Mouse (Mus musculus): ENCODE results near the gene Ubald2.
"Not testable (repeated sequence)": the region's sequence is repeated elsewhere in the genome, so short reads cannot be mapped to it uniquely, and the experiment has no call there.

The Ubald2 gene

GRCm38 (mm10) chr11:116463833-116464232 is 29.9 kb downstream of the Ubald2 start:
- DNase-seq (ENCODE audit: low spot score) = peak; percentile 86

- DNase-seq (ENCODE audit: low spot score) = no peak
Measured at GRCm38 (mm10) chr11:116466141-116466540, 32.2 kb downstream of the Ubald2 start, which contains the start of gene Qrich2. Gene Qrich2 (minus strand): TSS chr11:116466241.

DNA sequence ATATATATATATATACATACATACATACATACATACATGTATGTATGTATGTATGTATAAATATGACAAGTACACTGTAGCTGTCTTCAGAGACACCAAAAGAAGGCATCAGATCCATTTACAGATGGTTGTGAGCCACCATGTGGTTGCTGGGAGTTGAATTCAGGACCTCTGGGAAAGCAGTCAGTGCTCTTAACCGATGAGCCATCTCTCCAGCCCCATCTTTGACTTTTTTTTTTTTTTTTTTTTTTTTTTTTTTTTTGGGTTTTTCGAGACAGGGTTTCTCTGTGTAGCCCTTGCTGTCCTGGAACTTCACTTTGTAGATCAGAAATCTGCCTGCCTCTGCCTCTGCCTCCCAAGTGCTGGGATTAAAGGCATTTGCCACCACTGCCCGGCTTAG is 34.4 kb downstream of the Ubald2 start:
- not testable (repeated sequence) for DNase-seq (ENCODE audit: low spot score)

GRCm38 (mm10) chr11:116470249-116470648 is 36.4 kb downstream of the Ubald2 start:
- DNase-seq (ENCODE audit: low spot score) = no peak

DNA sequence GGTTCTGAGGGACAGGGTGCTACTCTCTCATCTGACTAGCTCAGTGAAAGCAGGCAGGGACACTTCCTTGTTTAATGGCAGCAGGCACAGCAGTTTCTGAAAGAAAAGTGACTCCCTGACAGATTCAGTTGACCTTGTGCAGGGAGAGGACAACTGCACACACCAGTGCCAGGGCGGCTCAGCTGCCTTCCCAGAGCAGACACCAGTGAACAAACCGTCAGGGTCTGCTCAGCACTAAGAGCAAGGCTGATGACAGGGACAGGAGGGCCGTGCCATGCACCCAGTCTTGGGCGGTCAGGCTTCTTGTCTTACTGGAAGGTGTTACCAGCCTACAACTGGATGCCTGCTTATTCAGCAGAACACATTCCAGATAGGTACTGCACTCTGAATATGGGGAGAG is 37.0 kb downstream of the Ubald2 start:
- no peak for DNase-seq (ENCODE audit: low spot score)

- no peak for DNase-seq (ENCODE audit: low spot score)
Measured at GRCm38 (mm10) chr11:116472275-116472674, 38.4 kb downstream of the Ubald2 start.

DNA sequence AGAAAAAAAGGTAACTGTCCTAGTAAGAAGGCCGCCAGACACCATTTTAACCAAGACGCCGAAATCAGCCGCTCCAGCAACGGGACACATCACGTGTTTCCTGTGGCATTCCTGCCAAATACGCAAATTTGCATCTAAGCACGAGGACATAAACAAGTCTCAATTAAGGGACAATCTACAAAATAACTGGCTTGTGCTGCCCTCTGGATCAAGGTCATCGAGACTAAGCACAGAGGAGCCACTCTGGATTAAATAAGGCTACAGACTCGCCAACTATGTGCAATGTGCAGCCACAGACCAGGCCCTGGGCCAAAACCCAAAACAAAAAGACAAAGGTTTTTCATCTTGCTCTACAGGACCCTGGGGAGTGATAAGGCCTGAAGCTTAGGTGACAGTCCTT is 42.1 kb downstream of the Ubald2 start:
- DNase-seq (ENCODE audit: low spot score) = no peak

DNA sequence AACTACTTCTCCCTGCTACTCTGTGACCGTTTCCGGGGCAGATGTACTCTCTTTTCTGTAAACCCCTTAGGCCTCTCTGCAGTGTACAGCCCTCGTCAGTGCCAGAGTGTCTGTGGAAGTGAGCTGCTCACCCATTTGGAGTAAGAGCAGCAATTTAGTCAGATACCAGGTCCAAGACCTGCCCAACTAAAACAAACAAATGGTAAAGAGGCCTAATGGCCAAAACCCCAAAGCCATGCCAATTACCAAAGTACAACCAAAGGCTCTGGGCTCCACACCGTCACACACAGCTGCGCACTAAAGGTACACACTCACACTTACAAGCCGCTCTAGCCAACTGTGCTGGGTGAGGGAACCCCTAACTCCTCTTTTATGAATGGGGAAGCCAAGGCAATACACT is 42.8 kb downstream of the Ubald2 start:
- no peak for DNase-seq (ENCODE audit: low spot score)

DNA sequence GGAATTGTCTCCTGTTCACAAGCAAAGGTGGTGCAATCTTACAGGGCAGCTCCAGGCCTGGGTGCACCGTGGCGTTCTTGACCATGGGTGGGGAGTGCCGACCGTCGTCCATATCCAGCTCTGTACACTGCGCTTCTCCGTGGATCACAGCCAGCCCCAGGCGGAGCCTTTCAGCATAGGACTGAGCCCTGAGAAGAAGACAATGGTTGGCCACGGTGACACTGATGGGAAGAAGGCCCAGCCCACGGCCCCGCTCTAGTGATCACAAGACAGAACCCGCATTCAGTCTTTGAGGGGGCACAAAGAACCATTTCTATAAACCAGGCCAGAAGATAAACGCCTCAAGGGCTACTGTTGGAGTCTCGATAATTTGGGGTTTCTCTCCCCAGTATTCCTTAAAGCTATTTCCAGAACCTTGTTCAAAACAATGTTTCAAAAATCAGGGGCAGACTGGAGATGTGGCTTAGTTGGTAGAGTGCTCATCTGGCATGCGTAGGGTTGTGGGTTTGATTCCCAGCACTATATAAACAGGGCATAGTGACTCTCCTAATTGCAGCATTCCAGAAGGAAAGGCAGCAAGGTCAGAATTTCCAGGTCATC is 43.4 kb downstream of the Ubald2 start:
- no peak for DNase-seq (ENCODE audit: low spot score)

DNA sequence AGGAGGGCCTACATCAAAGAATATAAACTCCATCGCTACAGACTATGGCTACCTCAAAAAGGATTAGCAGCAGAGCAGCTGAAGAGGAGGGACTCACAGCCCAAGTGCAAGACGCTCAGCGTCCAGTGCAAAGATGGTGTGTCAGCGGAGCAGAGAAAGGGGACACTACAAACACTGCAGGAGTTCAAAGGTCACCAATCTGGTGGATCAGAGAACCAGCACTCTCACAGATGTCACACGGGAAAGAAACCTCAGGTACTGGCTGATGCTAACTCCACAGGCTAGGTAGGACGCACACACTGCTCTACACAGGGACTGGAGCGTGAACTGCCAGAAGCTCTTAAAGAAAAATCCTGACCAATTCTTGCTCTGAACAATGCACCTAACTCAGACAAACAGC is 45.1 kb downstream of the Ubald2 start:
- DNase-seq (ENCODE audit: low spot score) = no peak

- DNase-seq (ENCODE audit: low spot score) = peak; percentile 61
Measured at GRCm38 (mm10) chr11:116479832-116480231, 45.9 kb downstream of the Ubald2 start.

DNA sequence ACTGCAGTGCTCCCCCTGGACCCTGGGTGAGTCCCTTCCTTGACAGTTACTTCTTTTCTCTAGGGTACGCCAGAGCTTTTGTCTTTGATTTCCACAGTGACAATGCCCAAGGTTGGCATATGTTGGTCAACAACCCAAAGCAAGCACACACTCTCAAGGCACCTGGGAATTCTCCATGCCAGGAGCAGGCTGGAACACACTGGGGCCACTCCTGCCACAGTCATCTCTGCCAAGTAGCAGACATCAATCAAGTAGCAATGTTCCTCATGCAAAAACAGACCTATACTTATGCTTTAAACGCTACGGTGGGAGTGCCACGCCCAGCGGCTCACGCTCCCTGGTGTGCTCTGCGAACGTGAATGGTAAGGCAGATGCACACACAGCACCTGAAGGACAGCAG is 47.1 kb downstream of the Ubald2 start:
- DNase-seq (ENCODE audit: low spot score) = no peak

GRCm38 (mm10) chr11:116481776-116482175 is 47.9 kb downstream of the Ubald2 start:
- no peak for DNase-seq (ENCODE audit: low spot score)

DNA sequence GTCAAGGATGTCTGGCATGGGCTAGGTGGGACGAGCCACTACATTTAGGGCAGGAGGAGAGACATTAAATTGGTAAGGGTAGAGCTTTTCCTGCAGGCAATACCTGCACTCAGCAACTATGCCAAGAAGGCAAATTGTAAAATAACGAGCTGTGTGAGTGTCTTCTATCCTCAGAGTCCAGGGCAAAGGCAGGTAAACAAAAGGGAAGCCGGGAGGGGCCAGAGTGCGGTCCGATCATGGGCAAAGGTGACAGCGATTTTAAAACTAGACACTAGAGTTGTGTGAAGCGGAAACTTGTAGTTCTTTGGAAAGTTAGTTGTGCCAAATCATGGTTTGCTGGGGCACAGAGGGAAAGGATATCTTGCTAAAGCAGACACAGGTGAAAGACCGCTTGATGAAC is 50.4 kb downstream of the Ubald2 start:
- no peak for DNase-seq (ENCODE audit: low spot score)

GRCm38 (mm10) chr11:116488207-116488606 is 54.3 kb downstream of the Ubald2 start:
- DNase-seq (ENCODE audit: low spot score) = no peak
